Mouse (Mus musculus): ENCODE data around the gene Slc13a5. TPM values are rescaled to one million over a fixed set of nuclear protein-coding genes. Genes with fewer than 3 reads are reported as not detected.

Slc13a5 gene
- polyA plus RNA-seq, 1 experiment from 2014 or later, result 0.46 TPM

- Histone ChIP-seq H3K36me3 (ENCODE audit: control insufficient read depth, insufficient read depth, low read length) (no peaks in the 10 kb centered on the region), H3K27ac (ENCODE audit: low read depth, low read length) (no peak overlapping the region), H3K27me3 (ENCODE audit: control insufficient read depth, insufficient read depth, low read length) (no peaks in the 10 kb centered on the region), H3K4me1 (ENCODE audit: control insufficient read depth, insufficient read depth, low read length) (no peaks in the 10 kb centered on the region), H3K9me3 (ENCODE audit: control insufficient read depth, low read length) (no peaks in the 10 kb centered on the region), H3K4me2 (ENCODE audit: low read depth) (no peak overlapping the region), H3K9ac (ENCODE audit: low read length) (no peak overlapping the region), H3K4me3 (ENCODE audit: low read depth, low read length) (no peak overlapping the region)
- ATAC-seq (ENCODE audit: insufficient read depth, low FRiP score, low TSS enrichment), result no peak
- DNase-seq (ENCODE audit: low spot score), result no peak
- WGBS, result 80% methylated on average over 4 of the region's 4 CpGs
Observed at GRCm38 (mm10) chr11:72240062-72240860, 26.8 kb downstream of the Slc13a5 start.

DNA sequence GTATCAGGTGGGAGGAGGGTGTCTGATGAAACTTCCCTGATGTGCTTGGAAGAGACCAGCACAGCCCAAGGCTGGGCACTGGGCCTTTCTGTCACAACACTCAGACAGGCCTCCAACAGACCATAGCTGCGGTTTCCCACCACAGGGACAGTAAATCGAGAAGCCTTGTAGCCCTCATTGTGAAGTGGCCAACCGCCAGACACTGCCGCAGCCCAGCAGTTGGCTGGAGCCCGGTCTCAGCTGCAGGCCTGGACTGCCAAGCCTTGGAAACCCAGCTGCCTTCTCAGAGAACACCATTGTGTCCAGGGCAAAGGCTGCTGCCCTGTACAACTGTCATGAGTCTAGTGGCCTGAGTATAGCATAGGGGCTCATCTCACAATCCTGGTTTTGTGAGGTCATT is 33.0 kb downstream of the Slc13a5 start:
- DNase-seq (ENCODE audit: low spot score), result no peak
- Histone ChIP-seq H3K4me3 (ENCODE audit: low read depth, low read length) (no peak overlapping the region), H3K9ac (ENCODE audit: low read length) (no peak overlapping the region), H3K27me3 (ENCODE audit: control insufficient read depth, insufficient read depth, low read length) (no peaks in the 10 kb centered on the region), H3K9me3 (ENCODE audit: control insufficient read depth, low read length) (no peaks in the 10 kb centered on the region), H3K4me2 (ENCODE audit: low read depth) (no peak overlapping the region), H3K36me3 (ENCODE audit: control insufficient read depth, insufficient read depth, low read length) (no peaks in the 10 kb centered on the region), H3K4me1 (ENCODE audit: control insufficient read depth, insufficient read depth, low read length) (no peaks in the 10 kb centered on the region), H3K27ac (ENCODE audit: low read depth, low read length) (no peak overlapping the region)
- WGBS, result 78% methylated on average over 5 of the region's 5 CpGs
- ATAC-seq (ENCODE audit: insufficient read depth, low FRiP score, low TSS enrichment), result no peak

- Histone ChIP-seq H3K9ac (ENCODE audit: low read length) (no peak overlapping the region), H3K9me3 (ENCODE audit: control insufficient read depth, low read length) (no peaks in the 10 kb centered on the region), H3K4me3 (ENCODE audit: low read depth, low read length) (no peak overlapping the region), H3K27me3 (ENCODE audit: control insufficient read depth, insufficient read depth, low read length) (no peaks in the 10 kb centered on the region), H3K36me3 (ENCODE audit: control insufficient read depth, insufficient read depth, low read length) (no peaks in the 10 kb centered on the region), H3K4me2 (ENCODE audit: low read depth) (no peak overlapping the region), H3K4me1 (ENCODE audit: control insufficient read depth, insufficient read depth, low read length) (no peaks in the 10 kb centered on the region), H3K27ac (ENCODE audit: low read depth, low read length) (no peak overlapping the region)
- DNase-seq (ENCODE audit: low spot score) (no peak), ATAC-seq (ENCODE audit: insufficient read depth, low FRiP score, low TSS enrichment) (no peak)
- WGBS, result 60% methylated on average over 1 of the region's 1 CpGs
Observed at GRCm38 (mm10) chr11:72232991-72233390, 34.0 kb downstream of the Slc13a5 start.

- Histone ChIP-seq H3K4me2 (ENCODE audit: low read depth) (no peak overlapping the region), H3K4me3 (ENCODE audit: low read depth, low read length) (no peak overlapping the region), H3K9me3 (ENCODE audit: control insufficient read depth, low read length) (no peaks in the 10 kb centered on the region), H3K36me3 (ENCODE audit: control insufficient read depth, insufficient read depth, low read length) (no peaks in the 10 kb centered on the region), H3K27me3 (ENCODE audit: control insufficient read depth, insufficient read depth, low read length) (no peaks in the 10 kb centered on the region), H3K27ac (ENCODE audit: low read depth, low read length) (no peak overlapping the region), H3K4me1 (ENCODE audit: control insufficient read depth, insufficient read depth, low read length) (no peaks in the 10 kb centered on the region), H3K9ac (ENCODE audit: low read length) (no peak overlapping the region)
- no peak for DNase-seq (ENCODE audit: low spot score)
- no peak for ATAC-seq (ENCODE audit: insufficient read depth, low FRiP score, low TSS enrichment)
- whole genome bisulfite sequencing, result 83% methylated on average over 7 of the region's 7 CpGs
Observed at GRCm38 (mm10) chr11:72232068-72232467, 35.0 kb downstream of the Slc13a5 start.

- no peak overlapping the region for H3K4me3 ChIP-seq (ENCODE audit: low read depth, low read length)
- no peak for DNase-seq (ENCODE audit: low spot score)
Observed at GRCm38 (mm10) chr11:72228513-72228912, 38.5 kb downstream of the Slc13a5 start.

GRCm38 (mm10) chr11:72226901-72227300 is 40.1 kb downstream of the Slc13a5 start:
- DNase-seq (ENCODE audit: low spot score) (no peak), ATAC-seq (ENCODE audit: insufficient read depth, low FRiP score, low TSS enrichment) (no peak)
- no peak overlapping the region for H3K4me2 ChIP-seq (ENCODE audit: low read depth)
- no peaks in the 10 kb centered on the region for H3K27me3 ChIP-seq (ENCODE audit: control insufficient read depth, insufficient read depth, low read length)
- H3K9ac ChIP-seq (ENCODE audit: low read length), result no peak overlapping the region
- H3K36me3 ChIP-seq (ENCODE audit: control insufficient read depth, insufficient read depth, low read length), result no peaks in the 10 kb centered on the region
- WGBS, result 75% methylated on average over 6 of the region's 6 CpGs
- H3K4me3 ChIP-seq (ENCODE audit: low read depth, low read length), result no peak overlapping the region
- no peak overlapping the region for H3K27ac ChIP-seq (ENCODE audit: low read depth, low read length)
- H3K4me1 ChIP-seq (ENCODE audit: control insufficient read depth, insufficient read depth, low read length), result peaks cover 3% of the 10 kb centered on the region; the same call in 1 of the 2 replicates
- H3K9me3 ChIP-seq (ENCODE audit: control insufficient read depth, low read length), result no peaks in the 10 kb centered on the region

More at GRCm38 (mm10) chr11:72228513-72228912, 38.5 kb downstream of the Slc13a5 start:
- no peaks in the 10 kb centered on the region for H3K27me3 ChIP-seq (ENCODE audit: control insufficient read depth, insufficient read depth, low read length)
- peaks cover 3% of the 10 kb centered on the region; the same call in 1 of the 2 replicates for H3K4me1 ChIP-seq (ENCODE audit: control insufficient read depth, insufficient read depth, low read length)
- no peak overlapping the region for H3K9ac ChIP-seq (ENCODE audit: low read length)
- H3K9me3 ChIP-seq (ENCODE audit: control insufficient read depth, low read length), result no peaks in the 10 kb centered on the region
- no peaks in the 10 kb centered on the region for H3K36me3 ChIP-seq (ENCODE audit: control insufficient read depth, insufficient read depth, low read length)
- 91% methylated on average over 4 of the region's 4 CpGs for WGBS
- no peak overlapping the region for H3K27ac ChIP-seq (ENCODE audit: low read depth, low read length)
- no peak overlapping the region for H3K4me2 ChIP-seq (ENCODE audit: low read depth)
- no peak for ATAC-seq (ENCODE audit: insufficient read depth, low FRiP score, low TSS enrichment)

DNA sequence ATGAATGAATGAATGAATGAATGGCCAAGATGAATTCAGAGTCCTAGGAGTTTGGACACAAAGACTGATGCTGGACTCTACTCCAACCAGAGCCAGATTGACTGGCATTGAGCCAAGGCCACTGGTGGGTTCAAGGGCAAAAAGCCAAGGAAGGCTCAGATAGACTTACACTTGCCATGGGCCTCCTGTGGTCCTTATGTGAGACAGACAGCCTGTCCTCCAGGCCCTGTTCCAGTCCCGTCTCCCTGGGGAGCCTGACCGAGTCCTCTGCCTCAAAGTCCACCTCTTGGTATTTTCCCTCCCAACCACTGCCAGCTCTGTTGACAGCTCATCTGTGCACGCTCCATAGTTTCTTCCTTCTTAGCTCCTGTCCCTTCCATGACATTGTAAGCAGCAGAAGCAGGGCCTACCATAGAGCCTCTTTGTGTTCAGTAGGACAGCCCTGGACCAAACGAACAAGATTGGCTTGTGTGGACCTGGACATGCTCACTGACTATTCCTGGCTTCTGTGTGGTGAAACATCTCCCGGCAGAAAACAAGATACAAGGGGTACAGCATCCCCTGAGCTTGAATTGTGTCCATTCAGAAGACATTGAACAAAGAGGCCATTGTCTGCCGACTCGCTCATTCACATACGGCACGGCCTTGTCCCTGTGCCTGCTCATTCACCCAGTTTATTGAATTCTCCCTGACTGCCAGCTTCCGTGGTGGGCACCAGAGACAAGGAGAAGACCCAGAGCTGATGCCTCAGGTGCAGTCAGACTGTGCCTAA is 40.8 kb downstream of the Slc13a5 start:
- Histone ChIP-seq H3K4me1 (ENCODE audit: control insufficient read depth, insufficient read depth, low read length) (peaks cover 3% of the 10 kb centered on the region; the same call in 1 of the 2 replicates), H3K9ac (ENCODE audit: low read length) (no peak overlapping the region), H3K27ac (ENCODE audit: low read depth, low read length) (no peak overlapping the region), H3K36me3 (ENCODE audit: control insufficient read depth, insufficient read depth, low read length) (no peaks in the 10 kb centered on the region), H3K27me3 (ENCODE audit: control insufficient read depth, insufficient read depth, low read length) (no peaks in the 10 kb centered on the region), H3K4me2 (ENCODE audit: low read depth) (no peak overlapping the region), H3K9me3 (ENCODE audit: control insufficient read depth, low read length) (no peaks in the 10 kb centered on the region), H3K4me3 (ENCODE audit: low read depth, low read length) (no peak overlapping the region)
- ATAC-seq (ENCODE audit: insufficient read depth, low FRiP score, low TSS enrichment) (no peak), DNase-seq (ENCODE audit: low spot score) (peak; percentile 23)
- 51% methylated on average over 10 of the region's 10 CpGs for WGBS

DNA sequence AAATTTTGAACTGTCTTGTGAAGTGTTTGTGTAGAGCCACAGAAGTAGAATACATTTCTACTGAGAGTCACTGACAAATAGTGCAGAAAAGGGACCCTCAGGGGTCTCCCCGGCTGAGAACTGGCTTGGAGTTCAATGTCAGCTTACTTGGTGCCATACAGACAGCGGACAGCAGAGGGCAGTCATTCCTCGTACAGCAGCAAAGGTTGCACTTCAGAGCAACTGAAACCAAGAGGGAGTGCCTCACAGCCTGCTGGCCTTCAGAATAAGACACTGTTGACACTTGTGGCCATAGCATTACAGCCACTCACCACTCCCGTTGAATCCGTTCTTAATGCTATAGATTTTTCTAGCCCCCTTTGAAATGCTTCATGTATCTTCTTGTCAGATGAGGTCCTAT is 42.2 kb downstream of the Slc13a5 start:
- no peaks in the 10 kb centered on the region for H3K9me3 ChIP-seq (ENCODE audit: control insufficient read depth, low read length)
- peaks cover 3% of the 10 kb centered on the region; the same call in 1 of the 2 replicates for H3K4me1 ChIP-seq (ENCODE audit: control insufficient read depth, insufficient read depth, low read length)
- no peaks in the 10 kb centered on the region for H3K27me3 ChIP-seq (ENCODE audit: control insufficient read depth, insufficient read depth, low read length)
- H3K9ac ChIP-seq (ENCODE audit: low read length), result no peak overlapping the region
- WGBS, result 19% methylated on average over 5 of the region's 5 CpGs
- DNase-seq (ENCODE audit: low spot score) (peak; percentile 82), ATAC-seq (ENCODE audit: insufficient read depth, low FRiP score, low TSS enrichment) (no peak)
- no peak overlapping the region for H3K27ac ChIP-seq (ENCODE audit: low read depth, low read length)
- H3K36me3 ChIP-seq (ENCODE audit: control insufficient read depth, insufficient read depth, low read length), result no peaks in the 10 kb centered on the region
- H3K4me2 ChIP-seq (ENCODE audit: low read depth), result no peak overlapping the region
- no peak overlapping the region for H3K4me3 ChIP-seq (ENCODE audit: low read depth, low read length)

Data from neural tube, embryonic 11.5 days (tissue).